Mouse (Mus musculus) brain, embryonic 14.5 days (tissue): Measurements from ENCODE around the gene Pfn3.

Experiments
- CTCF ChIP-seq: fragments of 200-500 bp; IDR thresholded peaks from 2 replicates; pipeline ENCODE4 v1.5.1; 2012; ENCODE audit warnings: inconsistent platforms, mild to moderate bottlenecking, moderate library complexity, borderline replicate concordance; ENCODE audit not compliant: insufficient read depth, insufficient read length; ENCODE audit errors: extremely low read depth
- POLR2A ChIP-seq: fragments of 200-500 bp; IDR thresholded peaks from 2 replicates; pipeline ENCODE4 v1.6.1; 2012; ENCODE audit warnings: mild to moderate bottlenecking, inconsistent platforms, borderline replicate concordance; ENCODE audit not compliant: poor library complexity, insufficient read depth, insufficient read length, severe bottlenecking; ENCODE audit errors: extremely low read depth

DNA sequence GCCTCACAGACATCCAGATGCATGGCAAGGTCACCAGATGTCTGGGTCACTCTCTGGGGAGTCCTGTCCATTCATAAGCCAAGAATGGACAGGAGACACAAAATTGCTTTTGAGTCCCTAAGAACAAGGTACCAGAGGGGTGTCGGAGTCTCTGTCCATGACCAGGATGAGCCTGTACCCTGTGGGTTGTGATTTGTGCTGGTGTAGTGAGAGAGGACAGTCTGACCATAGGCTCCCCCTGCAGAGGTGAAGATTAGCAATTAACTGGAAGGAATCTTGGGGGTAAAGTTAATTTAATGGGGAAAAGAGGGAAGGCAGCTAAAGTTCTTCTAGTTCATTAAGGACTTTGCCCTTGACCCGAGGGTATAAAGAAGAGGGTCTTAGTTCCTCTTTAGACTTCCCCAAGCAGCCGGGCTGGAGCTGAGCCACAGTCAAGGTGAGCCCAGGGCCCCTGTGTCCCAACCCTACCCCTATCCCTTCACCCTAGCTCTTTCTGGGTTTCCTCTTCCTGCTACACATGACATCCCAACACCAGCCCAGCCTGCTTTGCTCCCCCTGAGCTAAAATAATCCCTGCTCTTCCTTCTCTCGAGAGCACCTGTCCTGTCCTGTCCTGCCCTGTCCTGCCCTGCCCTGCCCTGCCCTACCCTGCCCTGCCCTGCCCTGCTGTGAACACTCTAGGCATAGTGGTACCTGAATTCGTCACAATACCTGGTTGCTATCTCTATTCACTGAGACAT lies 15.6 kb downstream of the Pfn3 start:
- TF ChIP-seq CTCF (no peak), POLR2A (no peak)
